Mouse (Mus musculus) midbrain, embryonic 12.5 days (tissue): ENCODE data around the gene Spdl1. TPM values are rescaled to one million over a fixed set of nuclear protein-coding genes. Genes with fewer than 3 reads are reported as not detected.
"Not testable (repeated sequence)": the region's sequence is repeated elsewhere in the genome, so short reads cannot be mapped to it uniquely, and the experiment has no call there.

Experiments used
- ATAC-seq: fragments of 200-750 bp; cut with Nextera tagmentation; 2 replicates; pipeline ENCODE4 v1.8.0; 2017; ENCODE audit warnings: low read depth, moderate TSS enrichment, moderate library complexity; ENCODE audit not compliant: low FRiP score
- H3K27ac ChIP-seq: fragments of 300-500 bp; sonication (generic); replicated peaks from 2 replicates; pipeline ENCODE4 v1.5.1; 2016; ENCODE audit warnings: mild to moderate bottlenecking
- H3K27me3 ChIP-seq: fragments of 300-500 bp; sonication (generic); 2 replicates; pipeline ENCODE4 v1.6.1; 2016; ENCODE audit warnings: mild to moderate bottlenecking
- H3K36me3 ChIP-seq: fragments of 300-500 bp; sonication (generic); 2 replicates; pipeline ENCODE4 v1.6.1; 2016
- H3K4me1 ChIP-seq: fragments of 300-500 bp; sonication (generic); 2 replicates; pipeline ENCODE4 v1.6.1; 2016
- H3K4me2 ChIP-seq: fragments of 300-500 bp; sonication (generic); replicated peaks from 2 replicates; pipeline ENCODE4 v1.6.1; 2016; ENCODE audit warnings: mild to moderate bottlenecking, moderate library complexity
- H3K4me3 ChIP-seq: fragments of 300-500 bp; sonication (generic); 2 replicates; pipeline ENCODE4 v1.5.1; 2016; ENCODE audit warnings: mild to moderate bottlenecking
- H3K9ac ChIP-seq: fragments of 300-500 bp; sonication (generic); replicated peaks from 2 replicates; pipeline ENCODE4 v1.6.1; 2016; ENCODE audit warnings: mild to moderate bottlenecking, moderate library complexity
- H3K9me3 ChIP-seq: fragments of 300-500 bp; sonication (generic); 2 replicates; pipeline ENCODE4 v1.6.1; 2016; ENCODE audit warnings: mild to moderate bottlenecking
- WGBS: fragments of 180-500 bp; shearing (Covaris S2); methylation state at CpG from one replicate; pipeline ENCODE4 v1.1.7; 2016; 5-methylcytosine and 5-hydroxymethylcytosine counted together
- polyA plus RNA-seq: library from polyadenylated mRNA; unstranded; fragments of >200 nt; fragmentation: Nextera tagmentation; extraction: Ambion mirVana; gene quantifications from 2 replicates; pipeline ENCODE4 v1.2.1, GENCODE M21; 2016

Gene Spdl1
- polyA plus RNA-seq, 1 experiment from 2014 or later, result 20.7 TPM

- no peak overlapping the region for H3K27ac ChIP-seq
- no peaks in the 10 kb centered on the region for H3K36me3 ChIP-seq
- no peak overlapping the region for H3K9ac ChIP-seq
- no peak overlapping the region for H3K4me2 ChIP-seq
- H3K27me3 ChIP-seq, result peaks cover 27% of the 10 kb centered on the region
- no peaks in the 10 kb centered on the region for H3K9me3 ChIP-seq
- no peaks in the 10 kb centered on the region for H3K4me1 ChIP-seq
- no peak for ATAC-seq
- H3K4me3 ChIP-seq, result no peak overlapping the region
- WGBS, result 77% methylated on average over 22 of the region's 22 CpGs
These were observed 12.3 kb upstream of the Spdl1 start for GRCm38 (mm10) chr11:34845567-34846267.

GRCm38 (mm10) chr11:34843517-34843916 is 10.1 kb upstream of the Spdl1 start:
- Histone ChIP-seq H3K4me3 (no peak overlapping the region), H3K9ac (no peak overlapping the region), H3K27ac (no peak overlapping the region), H3K9me3 (no peaks in the 10 kb centered on the region), H3K36me3 (no peaks in the 10 kb centered on the region), H3K4me1 (no peaks in the 10 kb centered on the region), H3K4me2 (no peak overlapping the region), H3K27me3 (peaks cover 28% of the 10 kb centered on the region)
- WGBS, result 31% methylated on average over 5 of the region's 5 CpGs
- ATAC-seq, result no peak

GRCm38 (mm10) chr11:34840283-34840682 is 6.8 kb upstream of the Spdl1 start:
- 55% methylated on average over 5 of the region's 5 CpGs for WGBS
- Histone ChIP-seq H3K4me1 (no peaks in the 10 kb centered on the region), H3K36me3 (no peaks in the 10 kb centered on the region), H3K9ac (no peak overlapping the region), H3K27ac (no peak overlapping the region), H3K4me3 (no peak overlapping the region), H3K4me2 (no peak overlapping the region), H3K27me3 (peaks cover 33% of the 10 kb centered on the region), H3K9me3 (no peaks in the 10 kb centered on the region)
- ATAC-seq, result no peak

GRCm38 (mm10) chr11:34839051-34839450 is 5.6 kb upstream of the Spdl1 start:
- Histone ChIP-seq H3K9me3 (no peaks in the 10 kb centered on the region), H3K27ac (no peak overlapping the region), H3K36me3 (no peaks in the 10 kb centered on the region), H3K4me3 (no peak overlapping the region), H3K4me2 (no peak overlapping the region), H3K4me1 (peaks cover 4% of the 10 kb centered on the region; the same call in 1 of the 2 replicates), H3K27me3 (peaks cover 33% of the 10 kb centered on the region), H3K9ac (no peak overlapping the region)
- 62% methylated on average over 4 of the region's 4 CpGs for WGBS
- no peak for ATAC-seq

GRCm38 (mm10) chr11:34836272-34836671 is 2.8 kb upstream of the Spdl1 start:
- H3K4me2 ChIP-seq, result no peak overlapping the region
- WGBS, result 58% methylated on average over 2 of the region's 2 CpGs
- H3K27me3 ChIP-seq, result peaks cover 18% of the 10 kb centered on the region
- ATAC-seq, result no peak
- no peaks in the 10 kb centered on the region for H3K36me3 ChIP-seq
- H3K9me3 ChIP-seq, result no peaks in the 10 kb centered on the region
- H3K4me1 ChIP-seq, result peaks cover 12% of the 10 kb centered on the region
- no peak overlapping the region for H3K9ac ChIP-seq
- no peak overlapping the region for H3K27ac ChIP-seq
- H3K4me3 ChIP-seq, result no peak overlapping the region

GRCm38 (mm10) chr11:34832678-34833077 is 763 bp downstream of the Spdl1 start:
- H3K9ac ChIP-seq, result peak overlapping the region; percentile 72
- peak; percentile 31 for ATAC-seq
- peaks cover 4% of the 10 kb centered on the region; the same call in 1 of the 2 replicates for H3K27me3 ChIP-seq
- peaks cover 27% of the 10 kb centered on the region for H3K36me3 ChIP-seq
- peaks cover 12% of the 10 kb centered on the region for H3K4me1 ChIP-seq
- peak overlapping the region; percentile 84 for H3K4me2 ChIP-seq
- H3K9me3 ChIP-seq, result no peaks in the 10 kb centered on the region
- H3K4me3 ChIP-seq, result peak overlapping the region; percentile 81
- 13% methylated on average over 4 of the region's 5 CpGs for WGBS
- no peak overlapping the region for H3K27ac ChIP-seq

GRCm38 (mm10) chr11:34827803-34828202 is 5.6 kb downstream of the Spdl1 start:
- no peak for ATAC-seq
- Histone ChIP-seq H3K27me3 (no peaks in the 10 kb centered on the region), H3K4me2 (no peak overlapping the region), H3K9ac (no peak overlapping the region), H3K4me1 (peaks cover 6% of the 10 kb centered on the region), H3K36me3 (peaks cover 43% of the 10 kb centered on the region), H3K4me3 (no peak overlapping the region), H3K9me3 (no peaks in the 10 kb centered on the region), H3K27ac (no peak overlapping the region)
- 94% methylated on average over 3 of the region's 3 CpGs for WGBS

GRCm38 (mm10) chr11:34826940-34827339 is 6.5 kb downstream of the Spdl1 start:
- Histone ChIP-seq H3K4me3 (no peak overlapping the region), H3K9me3 (no peaks in the 10 kb centered on the region), H3K36me3 (peaks cover 49% of the 10 kb centered on the region), H3K4me2 (no peak overlapping the region), H3K9ac (no peak overlapping the region), H3K27ac (no peak overlapping the region), H3K27me3 (no peaks in the 10 kb centered on the region), H3K4me1 (no peaks in the 10 kb centered on the region)
- no peak for ATAC-seq
- WGBS, result 92% methylated on average over 2 of the region's 2 CpGs

- H3K27me3 ChIP-seq, result no peaks in the 10 kb centered on the region
- no peak overlapping the region for H3K9ac ChIP-seq
- H3K4me3 ChIP-seq, result no peak overlapping the region
- no peak for ATAC-seq
- no peaks in the 10 kb centered on the region for H3K4me1 ChIP-seq
- no peaks in the 10 kb centered on the region for H3K9me3 ChIP-seq
- H3K27ac ChIP-seq, result no peak overlapping the region
- H3K4me2 ChIP-seq, result no peak overlapping the region
- 97% methylated on average over 4 of the region's 4 CpGs for WGBS
- H3K36me3 ChIP-seq, result peaks cover 51% of the 10 kb centered on the region
These were observed 8.7 kb downstream of the Spdl1 start for GRCm38 (mm10) chr11:34824791-34825190.

- 14% methylated on average over 2 of the region's 2 CpGs for WGBS
- Histone ChIP-seq H3K36me3 (peaks cover 53% of the 10 kb centered on the region), H3K4me1 (no peaks in the 10 kb centered on the region), H3K27me3 (no peaks in the 10 kb centered on the region), H3K4me3 (no peak overlapping the region), H3K9ac (no peak overlapping the region), H3K27ac (no peak overlapping the region), H3K4me2 (no peak overlapping the region), H3K9me3 (no peaks in the 10 kb centered on the region)
- no peak for ATAC-seq
These were observed 18.7 kb downstream of the Spdl1 start for GRCm38 (mm10) chr11:34814767-34815166.

- 93% methylated on average over 6 of the region's 6 CpGs for WGBS
- Histone ChIP-seq H3K4me3 (no peak overlapping the region), H3K36me3 (peaks cover 53% of the 10 kb centered on the region), H3K9me3 (no peaks in the 10 kb centered on the region), H3K9ac (no peak overlapping the region), H3K27ac (no peak overlapping the region), H3K27me3 (no peaks in the 10 kb centered on the region), H3K4me1 (no peaks in the 10 kb centered on the region), H3K4me2 (no peak overlapping the region)
- ATAC-seq, result no peak
These were observed 19.1 kb downstream of the Spdl1 start for GRCm38 (mm10) chr11:34814319-34814718.

GRCm38 (mm10) chr11:34805026-34805425 is 28.4 kb downstream of the Spdl1 start:
- ATAC-seq, H3K4me3 ChIP-seq, H3K9me3 ChIP-seq, H3K27ac ChIP-seq, H3K27me3 ChIP-seq, H3K9ac ChIP-seq, H3K4me2 ChIP-seq, H3K4me1 ChIP-seq, H3K36me3 ChIP-seq: not testable (repeated sequence)
- 86% methylated on average over 4 of the region's 4 CpGs for WGBS

- 68% methylated on average over 8 of the region's 8 CpGs for WGBS
- not testable (repeated sequence) for ATAC-seq, H3K4me1 ChIP-seq, H3K4me3 ChIP-seq, H3K9ac ChIP-seq, H3K9me3 ChIP-seq, H3K36me3 ChIP-seq, H3K4me2 ChIP-seq, H3K27me3 ChIP-seq, H3K27ac ChIP-seq
These were observed 35.4 kb downstream of the Spdl1 start for GRCm38 (mm10) chr11:34798066-34798465.
